Mouse (Mus musculus) frontal cortex, adult (tissue): ENCODE data around the gene Chpt1.
A peak's percentile ranks its signal among the peaks of the same experiment; 100 is the strongest.
"Not testable (repeated sequence)": the region's sequence is repeated elsewhere in the genome, so short reads cannot be mapped to it uniquely, and the experiment has no call there.

Source experiments
- ATAC-seq: cut with Nextera tagmentation; 2 replicates; pipeline ENCODE4 v1.9.2; 2017; ENCODE audit warnings: mild to moderate bottlenecking, moderate library complexity, mixed read lengths; ENCODE audit not compliant: low TSS enrichment

The Chpt1 gene

DNA sequence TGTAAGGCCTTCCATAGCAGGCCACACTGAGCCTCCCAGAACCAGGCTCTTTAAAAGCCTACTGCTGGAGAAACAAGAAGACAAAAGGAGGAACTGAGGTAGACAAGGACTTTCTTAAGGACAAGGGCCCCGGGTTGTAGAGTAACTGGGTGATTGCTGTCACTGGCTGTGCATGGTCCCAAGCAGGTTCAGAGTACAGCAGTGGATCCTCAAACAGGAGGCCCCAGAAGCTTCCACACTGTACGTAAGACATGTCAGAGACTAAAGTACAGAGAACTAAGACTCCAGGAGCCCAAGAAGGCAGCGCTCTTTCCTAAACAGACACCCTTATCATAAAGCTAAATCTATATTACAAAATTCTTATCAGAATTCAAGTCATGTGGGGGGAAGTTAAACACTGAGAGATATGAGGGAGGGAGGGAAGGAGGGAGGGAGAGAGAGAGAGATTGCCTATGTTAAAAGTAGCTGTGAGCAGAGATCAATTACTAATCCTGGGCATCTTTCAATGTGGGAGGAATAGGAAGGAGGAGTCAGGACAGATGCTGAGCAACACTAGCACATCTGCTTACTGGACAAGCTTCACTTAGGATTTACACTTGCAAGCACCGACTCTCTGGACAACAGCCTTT lies 8.8 kb downstream of the Chpt1 start:
- no peak for ATAC-seq

DNA sequence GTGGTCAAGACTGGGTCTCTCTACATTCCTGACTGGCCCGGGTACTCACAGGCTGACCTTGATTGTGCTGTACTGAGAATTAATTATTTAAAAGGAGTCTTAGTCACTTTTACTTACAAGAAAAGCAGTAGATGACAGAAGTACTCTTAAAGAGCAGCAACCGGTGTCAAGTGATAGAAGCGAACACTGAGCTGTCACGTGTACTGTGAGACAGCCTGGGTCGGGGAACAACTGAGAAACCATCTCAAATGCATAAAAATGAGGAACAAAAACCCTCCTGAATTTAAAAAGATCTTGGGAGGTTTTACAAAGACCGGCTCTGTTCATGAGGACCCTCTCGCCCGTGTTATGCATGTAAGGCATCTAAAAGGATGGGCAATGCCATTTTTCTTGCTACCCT lies 11.2 kb downstream of the Chpt1 start:
- ATAC-seq = no peak

DNA sequence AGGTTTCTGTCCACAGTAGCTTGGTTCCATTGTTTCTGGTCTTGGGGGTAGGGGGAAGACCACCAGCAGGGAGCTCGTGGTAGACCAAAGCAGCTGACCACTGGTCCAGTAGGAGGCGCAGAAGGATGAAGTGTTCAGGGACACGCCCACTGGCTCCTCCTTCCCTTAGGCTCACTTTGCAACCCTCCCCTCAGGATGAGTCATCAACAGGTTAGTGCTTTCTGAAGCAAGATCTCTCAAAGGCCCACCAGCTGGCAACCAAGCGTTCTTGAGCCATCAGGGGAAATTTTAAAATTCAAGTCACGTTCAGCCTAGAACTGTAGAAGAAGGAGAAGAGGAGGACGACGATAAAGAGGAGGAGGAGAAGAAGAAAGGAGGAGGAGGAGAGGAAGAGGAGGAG lies 12.2 kb downstream of the Chpt1 start:
- ATAC-seq = no peak

DNA sequence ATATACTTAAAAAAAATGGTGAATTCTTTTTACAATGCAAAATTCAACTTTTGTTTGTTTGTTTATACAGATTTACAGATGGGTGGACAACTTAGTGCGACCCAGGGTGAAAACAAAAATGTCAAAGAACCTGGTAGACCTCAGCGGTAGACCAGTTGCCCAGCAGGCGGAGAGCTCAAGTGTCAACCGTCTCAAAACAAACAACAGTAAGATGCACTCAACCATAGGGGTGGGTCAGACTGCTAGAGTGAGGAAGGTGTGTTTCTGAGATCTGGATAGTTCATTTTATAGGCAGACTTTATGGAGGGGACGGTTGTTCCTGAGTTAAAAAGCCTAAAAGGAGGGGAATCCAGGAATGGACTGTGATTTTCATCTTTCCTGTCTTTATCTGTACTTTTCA lies 15.2 kb downstream of the Chpt1 start:
- ATAC-seq = no peak

DNA sequence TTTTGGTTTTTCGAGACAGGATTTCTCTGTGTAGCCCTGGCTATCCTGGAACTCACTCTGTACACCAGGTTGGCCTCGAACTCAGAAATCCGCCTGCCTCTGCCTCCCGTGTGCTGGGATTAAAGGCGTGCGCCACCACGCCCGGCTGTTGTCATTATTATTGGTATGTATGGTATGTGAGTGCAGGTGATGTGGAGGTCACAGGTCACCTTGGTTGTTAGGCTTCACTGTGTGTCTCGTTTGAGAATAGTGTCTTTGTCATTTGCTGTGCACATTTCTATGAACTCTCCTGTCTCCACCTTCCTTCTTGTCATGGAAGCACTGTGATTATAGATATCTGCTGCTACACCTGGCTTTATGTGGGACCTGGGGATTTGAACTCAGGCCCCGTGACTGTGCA lies 21.0 kb downstream of the Chpt1 start:
- ATAC-seq = not testable (repeated sequence)

GRCm38 (mm10) chr10:88460122-88460820 lies 43.6 kb downstream of the Chpt1 start:
- ATAC-seq = no peak

- ATAC-seq = no peak
Measured at GRCm38 (mm10) chr10:88459502-88459992, 44.3 kb downstream of the Chpt1 start, which contains the start of gene Sycp3. Sycp3 (plus strand) TSS chr10:88459569.

DNA sequence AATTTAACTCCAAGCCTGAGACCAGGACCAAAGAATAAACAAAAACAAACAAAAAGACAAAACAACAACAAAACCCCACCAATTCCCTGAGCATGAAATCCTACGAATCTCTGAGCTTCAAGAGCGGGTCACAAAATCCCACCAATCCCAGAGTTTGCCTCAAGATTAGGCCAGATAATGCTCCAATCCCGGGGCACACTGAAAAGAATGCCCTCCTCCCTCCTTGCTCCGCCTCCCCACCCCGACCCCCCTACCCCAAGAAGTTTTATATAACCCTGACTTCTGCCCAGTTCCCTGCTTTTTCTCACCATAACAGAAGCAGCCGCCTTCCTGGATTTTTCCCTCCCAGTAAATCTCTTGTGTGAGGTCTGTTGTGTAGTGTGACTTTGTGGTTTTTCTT lies 46.1 kb downstream of the Chpt1 start:
- ATAC-seq = no peak

DNA sequence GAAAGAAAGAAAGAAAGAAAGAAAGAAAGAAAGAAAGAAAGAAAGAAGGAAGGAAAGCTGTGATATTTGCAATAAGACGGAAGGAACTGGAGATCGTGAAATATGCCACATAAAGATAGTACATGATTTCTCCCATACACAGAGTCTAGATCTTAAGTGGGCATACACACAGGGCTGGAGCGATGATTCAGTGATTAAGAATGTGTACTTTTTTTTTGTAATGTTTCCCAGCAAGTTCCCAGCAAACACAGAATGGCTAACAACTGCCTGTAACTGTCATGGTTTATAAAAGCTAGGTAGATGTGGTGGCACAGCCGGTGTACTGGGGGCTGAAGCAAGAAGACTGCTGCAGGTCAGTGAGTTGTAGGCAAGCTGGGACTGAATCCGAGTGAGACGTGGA lies 51.9 kb downstream of the Chpt1 start:
- no peak for ATAC-seq

DNA sequence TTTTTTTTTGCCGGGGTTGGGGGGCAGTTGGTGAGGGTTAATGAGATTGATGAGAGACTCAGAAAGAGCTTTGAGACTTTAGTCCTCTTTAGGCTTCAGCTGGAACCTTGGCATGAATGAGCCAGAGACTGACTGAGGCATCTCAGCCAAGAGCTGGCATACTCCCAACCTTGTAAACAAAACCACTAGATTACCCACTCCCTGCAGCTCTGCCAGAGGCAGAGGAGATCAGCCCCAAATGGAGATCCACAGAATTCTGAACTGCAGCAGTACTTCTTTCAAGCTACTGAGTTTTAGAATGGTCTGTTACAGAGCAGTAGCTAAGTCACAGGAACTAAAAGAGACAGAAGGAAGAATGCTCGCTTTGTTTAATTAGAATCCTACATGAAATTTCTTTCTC lies 52.7 kb downstream of the Chpt1 start:
- peak; percentile 96 for ATAC-seq

DNA sequence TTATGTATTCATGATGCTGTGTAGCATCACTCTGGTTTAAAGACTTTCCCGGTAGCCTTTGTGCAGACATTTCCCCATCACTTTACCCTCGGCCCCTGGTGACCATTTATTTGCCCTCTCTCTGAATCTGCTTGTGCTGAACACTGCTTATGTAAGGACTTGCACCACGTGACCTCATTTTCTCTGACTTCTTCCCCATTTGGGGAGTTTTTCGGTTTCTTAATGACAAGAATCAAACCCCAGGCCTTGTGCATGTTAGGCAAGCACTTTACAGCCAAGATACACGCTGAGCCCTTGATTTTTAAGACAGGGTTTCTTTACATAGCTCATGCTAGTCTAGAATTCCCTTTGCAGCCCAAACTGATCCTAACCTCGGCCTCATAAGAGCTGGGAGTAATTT lies 62.6 kb downstream of the Chpt1 start:
- ATAC-seq = no peak

- ATAC-seq = no peak
Measured at GRCm38 (mm10) chr10:88427998-88428397, 75.9 kb downstream of the Chpt1 start.

- no peak for ATAC-seq
Measured at GRCm38 (mm10) chr10:88426896-88427295, 77.0 kb downstream of the Chpt1 start.

GRCm38 (mm10) chr10:88426158-88426816 lies 77.6 kb downstream of the Chpt1 start:
- peak; percentile 91 for ATAC-seq

DNA sequence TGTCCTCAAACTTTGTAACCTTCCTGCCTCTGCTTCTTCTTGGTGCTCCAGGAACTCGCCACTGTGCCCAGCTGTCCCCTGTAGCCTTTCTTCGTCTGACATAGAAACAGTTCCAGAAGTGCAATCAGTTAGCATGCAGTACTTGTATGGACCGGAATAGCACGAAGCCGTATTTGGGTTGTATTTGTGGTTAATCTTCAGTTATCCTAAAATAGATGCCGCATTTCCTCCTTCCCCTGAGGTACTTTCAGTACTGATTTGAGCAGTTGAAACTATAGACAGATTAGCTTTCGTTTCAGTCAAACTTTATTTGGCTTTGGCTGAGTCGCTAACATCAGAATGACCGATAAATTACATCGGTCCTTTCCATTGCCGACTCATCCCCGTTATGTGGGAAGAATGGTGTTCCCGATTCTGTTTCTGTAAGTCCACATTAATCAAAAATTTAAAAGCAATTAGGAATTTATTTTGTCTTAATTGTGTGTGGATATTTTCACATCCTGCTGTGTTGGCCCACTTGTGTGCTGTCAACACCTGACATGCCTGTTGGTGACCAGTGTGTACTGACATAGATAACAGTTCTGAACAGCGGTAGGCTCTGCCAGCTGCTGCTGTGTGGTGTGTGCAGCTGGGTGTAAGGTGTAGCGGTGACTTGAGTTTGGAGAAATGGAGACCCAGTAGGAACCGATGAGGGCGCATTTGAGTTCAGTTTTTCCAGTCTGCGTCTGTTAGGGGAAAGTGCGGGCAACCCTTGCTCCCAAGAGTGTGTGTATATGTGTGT lies 83.0 kb downstream of the Chpt1 start:
- no peak for ATAC-seq

GRCm38 (mm10) chr10:88420141-88420541 lies 83.7 kb downstream of the Chpt1 start:
- no peak for ATAC-seq

GRCm38 (mm10) chr10:88417686-88418085 lies 86.2 kb downstream of the Chpt1 start:
- no peak for ATAC-seq

DNA sequence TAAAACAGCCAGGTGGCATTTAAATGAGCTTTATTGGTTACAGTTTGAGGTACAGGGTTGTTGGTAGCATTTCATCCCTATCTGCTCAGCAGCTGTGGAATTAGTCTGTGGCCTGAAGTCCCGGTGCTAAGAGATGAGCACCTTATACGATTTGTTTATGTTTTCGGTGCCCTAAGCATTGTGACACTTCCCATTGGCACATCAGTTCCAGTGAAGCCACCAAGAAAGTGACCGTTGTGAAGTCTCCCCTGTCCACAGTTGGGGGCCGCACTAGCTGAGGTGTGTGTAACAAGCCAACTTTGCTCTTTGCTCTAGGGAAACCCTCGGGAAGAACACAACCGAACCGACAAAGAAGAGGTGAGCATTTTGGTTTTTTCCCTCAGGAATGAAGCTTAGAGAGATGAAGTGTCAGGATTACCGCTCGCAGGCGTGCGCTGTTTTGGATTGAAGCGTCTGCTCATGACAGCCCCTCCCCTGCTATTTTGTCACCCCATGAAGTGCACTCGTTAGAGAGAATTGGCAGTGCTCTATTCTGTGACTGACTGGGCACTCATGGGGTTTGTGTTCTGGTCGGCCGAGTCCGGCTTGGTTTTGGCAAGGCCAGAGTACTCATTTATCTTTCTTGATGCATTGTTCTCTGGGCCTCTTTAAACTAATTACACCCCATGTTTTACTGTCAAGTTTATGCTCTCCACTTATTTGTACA lies 91.4 kb downstream of the Chpt1 start:
- ATAC-seq = 0 out of 2 replicates have a peak, but pooled peaks have one; percentile 31

DNA sequence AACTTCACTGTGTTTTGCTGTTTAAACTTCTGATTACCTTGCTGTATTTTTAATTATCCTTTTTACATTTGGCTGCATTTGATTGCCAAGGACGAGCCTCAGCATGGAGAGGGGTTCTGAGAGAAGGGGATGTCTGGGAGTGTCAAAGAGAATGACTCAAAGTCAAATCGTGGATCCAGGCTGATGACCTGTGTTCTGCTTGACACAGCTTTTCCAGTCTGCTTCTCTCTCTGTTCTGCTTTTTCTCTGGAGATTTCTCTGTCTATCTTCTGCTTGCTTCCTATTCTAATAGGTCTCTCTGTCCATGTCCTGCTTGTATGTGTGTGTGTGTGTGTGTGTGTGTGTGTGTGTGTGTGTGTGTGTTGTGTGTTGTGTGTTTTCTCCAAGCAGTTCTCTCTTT lies 94.1 kb downstream of the Chpt1 start:
- no peak for ATAC-seq

- ATAC-seq = no peak
Measured at GRCm38 (mm10) chr10:88407875-88408631, 95.8 kb downstream of the Chpt1 start.

DNA sequence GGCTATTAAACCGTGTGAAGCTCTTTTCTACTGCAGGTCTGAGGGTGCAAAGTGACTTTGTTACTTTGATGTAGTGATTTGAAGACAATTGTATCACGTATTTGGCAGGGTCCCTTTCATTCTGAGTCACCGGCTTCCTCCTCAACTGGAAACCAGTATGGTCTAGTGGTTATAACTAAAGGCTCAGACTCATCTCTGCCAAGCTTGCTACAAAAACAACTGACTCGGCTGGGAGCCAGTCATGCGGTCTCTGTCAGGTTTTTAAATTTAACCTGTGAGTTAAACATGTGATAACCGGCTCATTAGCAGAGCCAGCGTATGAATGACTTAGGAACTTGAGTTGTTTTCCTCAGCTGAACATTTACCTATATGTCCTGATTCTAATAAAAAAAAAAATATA lies 98.1 kb downstream of the Chpt1 start:
- peak; percentile 34; the same call in 1 of the 2 replicates for ATAC-seq
